Mouse (Mus musculus): ENCODE measurements around the gene Gm8660. TPM values are rescaled to one million over a fixed set of nuclear protein-coding genes. Genes with fewer than 3 reads are reported as not detected.
"Not testable (repeated sequence)": the region's sequence is repeated elsewhere in the genome, so short reads cannot be mapped to it uniquely, and the experiment has no call there.

Gm8660 gene
- not detected in 2 replicates for polyA plus RNA-seq (2015; fragmentation: Nextera tagmentation; extraction: Ambion mirVana)

- H3K4me2 ChIP-seq = not testable (repeated sequence)
- WGBS = no CpG with 5 or more reads among the region's 1 CpGs
These were observed at the start of gene Gm8660 for GRCm38 (mm10) chr7:22370939-22371338. TSS of gene Gm8660 (minus strand) at chr7:22371039.

GRCm38 (mm10) chr7:22413283-22413682 is 42.4 kb upstream of the Gm8660 start, which contains the start of gene Vmn1r148:
TSS of gene Vmn1r148 (plus strand) at chr7:22413583.
- not testable (repeated sequence) for H3K27ac ChIP-seq; H3K4me3 ChIP-seq; H3K4me2 ChIP-seq; ATAC-seq (ENCODE audit: borderline replicate concordance, extremely low read depth, low FRiP score, low TSS enrichment); H3K4me1 ChIP-seq; H3K9ac ChIP-seq; H3K9me3 ChIP-seq; H3K36me3 ChIP-seq; H3K27me3 ChIP-seq
- WGBS = no CpG with 5 or more reads among the region's 3 CpGs

More at GRCm38 (mm10) chr7:22370939-22371338, at the start of gene Gm8660:
- not testable (repeated sequence) for H3K9ac ChIP-seq; H3K27ac ChIP-seq; H3K27me3 ChIP-seq; H3K9me3 ChIP-seq; H3K4me1 ChIP-seq; ATAC-seq (ENCODE audit: borderline replicate concordance, extremely low read depth, low FRiP score, low TSS enrichment); H3K4me3 ChIP-seq; H3K36me3 ChIP-seq

- not testable (repeated sequence) for H3K36me3 ChIP-seq; H3K4me1 ChIP-seq; H3K27ac ChIP-seq; H3K4me2 ChIP-seq; H3K9ac ChIP-seq; H3K9me3 ChIP-seq; ATAC-seq (ENCODE audit: borderline replicate concordance, extremely low read depth, low FRiP score, low TSS enrichment); H3K27me3 ChIP-seq; H3K4me3 ChIP-seq
- WGBS = no CpG with 5 or more reads among the region's 2 CpGs
These were observed 41.2 kb downstream of the Gm8660 start, which contains the start of gene Gm4187 for GRCm38 (mm10) chr7:22329617-22330016. TSS of gene Gm4187 (minus strand) at chr7:22329717.

Other genes with a start within 250 kb of the Gm8660 start
- not detected in 2 replicates for gene Gm10666, start 236.3 kb downstream of the Gm8660 start, polyA plus RNA-seq (2015; fragmentation: Nextera tagmentation; extraction: Ambion mirVana)
- gene Vmn1r142, start 207.0 kb downstream of the Gm8660 start, polyA plus RNA-seq (2015; fragmentation: Nextera tagmentation; extraction: Ambion mirVana) = not detected in 2 replicates
- gene Vmn1r143, start 181.7 kb downstream of the Gm8660 start, polyA plus RNA-seq (2015; fragmentation: Nextera tagmentation; extraction: Ambion mirVana) = not detected in 2 replicates
- not detected in 2 replicates for gene Gm8653, start 169.8 kb downstream of the Gm8660 start, polyA plus RNA-seq (2015; fragmentation: Nextera tagmentation; extraction: Ambion mirVana)
- not detected in 2 replicates for gene Gm8453, start 141.6 kb downstream of the Gm8660 start, polyA plus RNA-seq (2015; fragmentation: Nextera tagmentation; extraction: Ambion mirVana)
- not detected in 2 replicates for gene Gm4187, start 41.3 kb downstream of the Gm8660 start, polyA plus RNA-seq (2015; fragmentation: Nextera tagmentation; extraction: Ambion mirVana)
- not detected in 2 replicates for gene Vmn1r148, start 42.5 kb upstream of the Gm8660 start, polyA plus RNA-seq (2015; fragmentation: Nextera tagmentation; extraction: Ambion mirVana)
- gene Vmn1r149, start 67.2 kb upstream of the Gm8660 start, polyA plus RNA-seq (2015; fragmentation: Nextera tagmentation; extraction: Ambion mirVana) = not detected in 2 replicates
- not detected in 2 replicates for gene Gm10665, start 93.0 kb upstream of the Gm8660 start, polyA plus RNA-seq (2015; fragmentation: Nextera tagmentation; extraction: Ambion mirVana)
- gene Vmn1r151, start 128.6 kb upstream of the Gm8660 start, polyA plus RNA-seq (2015; fragmentation: Nextera tagmentation; extraction: Ambion mirVana) = not detected in 2 replicates
- gene Vmn1r152, start 151.9 kb upstream of the Gm8660 start, polyA plus RNA-seq (2015; fragmentation: Nextera tagmentation; extraction: Ambion mirVana) = not detected in 2 replicates
- not detected in 2 replicates for gene Gm8677, start 163.8 kb upstream of the Gm8660 start, polyA plus RNA-seq (2015; fragmentation: Nextera tagmentation; extraction: Ambion mirVana)
- not detected in 2 replicates for gene Gm4201, start 194.3 kb upstream of the Gm8660 start, polyA plus RNA-seq (2015; fragmentation: Nextera tagmentation; extraction: Ambion mirVana)
- gene Gm4565, start 217.1 kb upstream of the Gm8660 start, polyA plus RNA-seq (2015; fragmentation: Nextera tagmentation; extraction: Ambion mirVana) = not detected in 2 replicates

Data from lung, embryonic 15.5 days (tissue).